Mouse (Mus musculus) CH12.LX (cell line): ENCODE measurements at regions not wholly inside any gene's neighbourhood (a gene's known extent, or its start where the extent isn't known, plus 50 kb on each side); places are given as distances from the start of the nearest gene placed in this dataset.

Experiments used
- DNase-seq: peaks from one replicate; pipeline ENCODE4 v3.0.0-alpha.2; 2013; ENCODE audit errors: extremely low read depth
- H3K27ac ChIP-seq: 2 replicates; pipeline ENCODE4 v1.5.1; 2012; ENCODE audit warnings: low read depth, mild to moderate bottlenecking, control low read depth, moderate library complexity; ENCODE audit not compliant: insufficient read depth
- H3K27me3 ChIP-seq: replicated peaks from 2 replicates; pipeline ENCODE3; 2012; ENCODE audit warnings: inconsistent platforms
- H3K36me3 ChIP-seq, 2 experiments: replicated peaks in 1 of 2; 2 replicates each; pipeline versions ENCODE3 to v1.6.1; 2012; ENCODE audit warnings: inconsistent platforms in 1 of 2, low read length in 1 of 2, mild to moderate bottlenecking in 1 of 2, mixed read lengths in 1 of 2, moderate library complexity in 1 of 2; ENCODE audit not compliant: control insufficient read depth in 1 of 2, insufficient read depth in 1 of 2
- H3K4me1 ChIP-seq, 2 experiments: 2 replicates each; pipeline ENCODE4 v1.6.1; 2012; ENCODE audit warnings: inconsistent platforms in 1 of 2, moderate library complexity in 1 of 2; ENCODE audit not compliant: insufficient read depth in 2 of 2, control insufficient read depth in 1 of 2
- H3K4me2 ChIP-seq: 2 replicates; pipeline ENCODE4 v1.6.1; 2012; ENCODE audit warnings: low read depth, mild to moderate bottlenecking, control low read depth; ENCODE audit not compliant: poor library complexity, insufficient read depth, severe bottlenecking
- H3K4me3 ChIP-seq, 3 experiments: fragments of 150-350 bp in 1 of 3; sonication (generic) in 1 of 3; replicated peaks in 1 of 3; 2 replicates each; pipeline versions ENCODE3 to v1.5.1; 2011 to 2012; ENCODE audit warnings: low read depth in 2 of 3, low read length in 2 of 3, mild to moderate bottlenecking in 2 of 3, moderate library complexity in 2 of 3, control low read depth in 1 of 3, improper control_type of control experiment in 1 of 3, inconsistent platforms in 1 of 3, mixed read lengths in 1 of 3; ENCODE audit not compliant: poor library complexity in 1 of 3
- H3K79me2 ChIP-seq: replicated peaks from 2 replicates; pipeline ENCODE4 v1.6.1; 2012; ENCODE audit warnings: mild to moderate bottlenecking, moderate library complexity; ENCODE audit not compliant: control insufficient read depth, poor library complexity, insufficient read depth, severe bottlenecking; ENCODE audit errors: extremely low read depth
- H3K9ac ChIP-seq: 2 replicates; pipeline ENCODE4 v1.6.1; 2012; ENCODE audit warnings: low read depth, mild to moderate bottlenecking, control low read depth, moderate library complexity; ENCODE audit not compliant: insufficient read depth
- H3K9me3 ChIP-seq: replicated peaks from 2 replicates; pipeline ENCODE3; 2012; ENCODE audit warnings: low read length, inconsistent platforms, mixed read lengths
- BHLHE40 ChIP-seq: IDR thresholded peaks from 2 replicates; pipeline ENCODE4 v1.6.1; 2011; ENCODE audit warnings: mild to moderate bottlenecking, low read depth, low read length, improper control_type of control experiment
- ELF1 ChIP-seq: IDR thresholded peaks from 2 replicates; pipeline ENCODE4 v1.6.1; 2014; ENCODE audit warnings: low read depth, mild to moderate bottlenecking, inconsistent platforms, low read length, improper control_type of control experiment
- EP300 ChIP-seq: IDR thresholded peaks from 2 replicates; pipeline ENCODE4 v1.6.1; 2011; ENCODE audit warnings: low read length, improper control_type of control experiment
- ETS1 ChIP-seq: conservative IDR thresholded peaks from 2 replicates; pipeline ENCODE4 v1.6.1; 2012; ENCODE audit warnings: low read depth, mild to moderate bottlenecking, inconsistent platforms, low read length, improper control_type of control experiment, moderate library complexity
- GABPA ChIP-seq: IDR thresholded peaks from 2 replicates; pipeline ENCODE4 v1.6.1; 2012; ENCODE audit warnings: low read depth, low read length, improper control_type of control experiment, inconsistent platforms; ENCODE audit not compliant: insufficient replicate concordance
- IRF4 ChIP-seq: IDR thresholded peaks from 2 replicates; pipeline ENCODE4 v1.6.1; 2014; ENCODE audit warnings: low read depth, mild to moderate bottlenecking, inconsistent platforms, low read length, improper control_type of control experiment
- JUND ChIP-seq: conservative IDR thresholded peaks from 2 replicates; pipeline ENCODE4 v1.6.1; 2011; ENCODE audit warnings: low read depth, low read length, improper control_type of control experiment
- MAFK ChIP-seq: IDR thresholded peaks from 2 replicates; pipeline ENCODE4 v1.6.1; 2011; ENCODE audit warnings: low read length, improper control_type of control experiment; ENCODE audit not compliant: insufficient replicate concordance
- MAZ ChIP-seq: IDR thresholded peaks from 2 replicates; pipeline ENCODE4 v1.6.1; 2012; ENCODE audit warnings: low read depth, mild to moderate bottlenecking, inconsistent platforms, low read length, improper control_type of control experiment, moderate library complexity
- MXI1 ChIP-seq: IDR thresholded peaks from 2 replicates; pipeline ENCODE4 v1.6.1; 2011; ENCODE audit warnings: mild to moderate bottlenecking, low read depth, low read length, improper control_type of control experiment
- MYC ChIP-seq: IDR thresholded peaks from 2 replicates; pipeline ENCODE4 v1.6.1; 2011; ENCODE audit warnings: low read depth, mild to moderate bottlenecking, improper control_type of control experiment, low read length
- NELFE ChIP-seq: IDR thresholded peaks from 2 replicates; pipeline ENCODE4 v1.6.1; 2011; ENCODE audit warnings: low read depth, low read length, improper control_type of control experiment
- PAX5 ChIP-seq: IDR thresholded peaks from 2 replicates; pipeline ENCODE4 v1.6.1; 2012; ENCODE audit warnings: low read length, inconsistent platforms, mixed read lengths
- POLR2A ChIP-seq: IDR thresholded peaks from 2 replicates; pipeline ENCODE4 v1.6.1; 2011; ENCODE audit warnings: low read depth, mild to moderate bottlenecking, improper control_type of control experiment, low read length
- POLR2AphosphoS2 ChIP-seq: IDR thresholded peaks from 2 replicates; pipeline ENCODE4 v1.6.1; 2011; ENCODE audit warnings: low read depth, low read length, improper control_type of control experiment
- RAD21 ChIP-seq: IDR thresholded peaks from 2 replicates; pipeline ENCODE4 v1.6.1; 2011; ENCODE audit warnings: low read depth, mild to moderate bottlenecking, low read length, improper control_type of control experiment, moderate library complexity
- RCOR1 ChIP-seq: conservative IDR thresholded peaks from 2 replicates; pipeline ENCODE4 v1.6.1; 2012; ENCODE audit warnings: low read depth, mild to moderate bottlenecking, inconsistent platforms, low read length, improper control_type of control experiment
- SMC3 ChIP-seq: IDR thresholded peaks from 2 replicates; pipeline ENCODE4 v1.6.1; 2011; ENCODE audit warnings: low read depth, low read length, improper control_type of control experiment
- TBP ChIP-seq: conservative IDR thresholded peaks from 2 replicates; pipeline ENCODE4 v1.6.1; 2011; ENCODE audit warnings: low read depth, low read length, improper control_type of control experiment
- UBTF ChIP-seq: IDR thresholded peaks from 2 replicates; pipeline ENCODE4 v1.6.1; 2012; ENCODE audit warnings: low read depth, mild to moderate bottlenecking, inconsistent platforms, low read length, improper control_type of control experiment, moderate library complexity
- USF2 ChIP-seq: conservative IDR thresholded peaks from 2 replicates; pipeline ENCODE4 v1.6.1; 2011; ENCODE audit warnings: low read depth, low read length, improper control_type of control experiment
- ZC3H11A ChIP-seq: IDR thresholded peaks from 2 replicates; pipeline ENCODE4 v1.6.1; 2012; ENCODE audit warnings: low read depth, mild to moderate bottlenecking, inconsistent platforms, low read length, improper control_type of control experiment
- ZKSCAN1 ChIP-seq: IDR thresholded peaks from 2 replicates; pipeline ENCODE4 v1.6.1; 2012; ENCODE audit warnings: low read depth, inconsistent platforms, low read length, improper control_type of control experiment, borderline replicate concordance
- ZMIZ1 ChIP-seq: IDR thresholded peaks from 2 replicates; pipeline ENCODE4 v1.6.1; 2012; ENCODE audit warnings: low read depth, mild to moderate bottlenecking, inconsistent platforms, low read length, improper control_type of control experiment
- dilution Hi-C: fragments of 300-500 bp; cut with MboI; formaldehyde crosslinking; loops from 2 replicates; pipeline ENCODE4 v1.14.3; 2020; ENCODE audit warnings: low sequenced_read_pairs; ENCODE audit not compliant: extremely low pct_unique_long_range_greater_than_20kb, extremely low pct_ligation_motif_present
- in situ Hi-C: fragments of 300-500 bp; cut with MboI; formaldehyde crosslinking; loops from 3 replicates; pipeline ENCODE4 v1.14.3; 2019; ENCODE audit warnings: low sequenced_read_pairs, low pct_ligation_motif_present, low pct_unique_long_range_greater_than_20kb, mixed read lengths

- H3K27ac ChIP-seq, result no peak overlapping the region
- DNase-seq, result no peak
- TF ChIP-seq ZKSCAN1 (no peak), PAX5 (no peak), UBTF (no peak), ETS1 (no peak), USF2 (no peak), MAFK (no peak), GABPA (no peak), POLR2AphosphoS2 (no peak), TBP (no peak), NELFE (no peak)
- H3K9me3 ChIP-seq, result peaks cover 25% of the 10 kb centered on the region
- dilution Hi-C loops (no loop called here), in situ Hi-C loops (no loop called here)
- H3K79me2 ChIP-seq, result no peaks in the 10 kb centered on the region
- no peak overlapping the region for H3K9ac ChIP-seq
- H3K4me3 ChIP-seq, result no peak overlapping the region
- no peak overlapping the region for H3K4me2 ChIP-seq
- no peaks in the 10 kb centered on the region for H3K4me1 ChIP-seq
- no peaks in the 10 kb centered on the region for H3K27me3 ChIP-seq
- H3K36me3 ChIP-seq, result no peaks in the 10 kb centered on the region
These were observed 465.5 kb downstream of the Pros1 start for GRCm38 (mm10) chr16:63319602-63320001.

GRCm38 (mm10) chr16:63351511-63352125 is 497.5 kb downstream of the Pros1 start:
- dilution Hi-C loops, result no loop called here

More at GRCm38 (mm10) chr16:63351511-63352125, 497.5 kb downstream of the Pros1 start:
- Histone ChIP-seq H3K9ac (no peak overlapping the region), H3K4me2 (no peak overlapping the region), H3K4me1 (no peaks in the 10 kb centered on the region), H3K36me3 (no peaks in the 10 kb centered on the region), H3K27ac (no peak overlapping the region), H3K9me3 (peaks cover 24% of the 10 kb centered on the region), H3K27me3 (no peaks in the 10 kb centered on the region), H3K4me3 (no peak overlapping the region), H3K79me2 (no peaks in the 10 kb centered on the region)
- DNase-seq, result no peak
- in situ Hi-C loops, result no loop called here
- TF ChIP-seq NELFE (no peak), PAX5 (no peak), EP300 (no peak), RAD21 (no peak), GABPA (no peak), USF2 (no peak), MAZ (no peak), RCOR1 (no peak), SMC3 (no peak), MXI1 (no peak), MAFK (no peak), BHLHE40 (no peak), MYC (no peak), JUND (no peak), ZC3H11A (no peak), ZMIZ1 (no peak), ELF1 (no peak), POLR2A (no peak), IRF4 (no peak)
